Mouse (Mus musculus): ENCODE results near the gene Adam12.

The Adam12 gene

DNA sequence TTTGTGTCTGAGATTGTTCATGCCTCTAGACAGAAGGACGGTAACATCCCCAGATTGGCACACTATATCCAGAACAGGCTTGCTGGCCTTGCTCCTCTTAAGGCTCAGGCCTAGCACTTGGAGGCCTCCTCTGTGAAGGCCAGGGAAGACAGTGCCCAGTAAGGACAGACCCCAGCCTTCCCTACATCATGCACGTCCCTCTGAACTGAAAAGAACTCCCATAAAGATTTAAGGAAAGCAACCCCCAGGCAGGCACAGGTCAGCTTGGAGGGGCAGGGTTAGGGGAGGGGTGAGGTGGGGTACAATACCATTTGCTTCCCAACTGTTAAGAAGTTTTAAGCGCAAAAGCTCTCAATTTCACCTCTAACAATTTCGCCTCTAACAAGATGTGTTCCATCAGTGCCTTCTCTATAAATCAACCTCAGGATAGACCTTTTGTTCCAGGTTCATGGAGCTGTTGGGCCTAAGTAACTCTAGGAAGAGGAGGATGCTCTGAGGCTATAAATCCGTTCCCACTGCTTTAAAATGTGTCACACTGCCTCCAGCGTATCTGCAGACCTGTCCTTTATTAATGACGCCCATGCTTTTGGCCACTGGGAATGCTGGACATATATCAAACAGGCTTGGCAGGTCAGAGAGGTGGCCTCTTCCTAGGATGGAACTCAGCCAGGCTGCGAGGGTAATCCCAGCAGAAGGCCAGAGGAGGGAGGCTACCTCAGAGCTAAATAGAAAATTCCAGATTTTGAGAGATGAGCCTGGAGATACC, 150.5 kb downstream of the Adam12 start:
- DNase-seq (ENCODE audit: extremely low spot score), result no peak

DNA sequence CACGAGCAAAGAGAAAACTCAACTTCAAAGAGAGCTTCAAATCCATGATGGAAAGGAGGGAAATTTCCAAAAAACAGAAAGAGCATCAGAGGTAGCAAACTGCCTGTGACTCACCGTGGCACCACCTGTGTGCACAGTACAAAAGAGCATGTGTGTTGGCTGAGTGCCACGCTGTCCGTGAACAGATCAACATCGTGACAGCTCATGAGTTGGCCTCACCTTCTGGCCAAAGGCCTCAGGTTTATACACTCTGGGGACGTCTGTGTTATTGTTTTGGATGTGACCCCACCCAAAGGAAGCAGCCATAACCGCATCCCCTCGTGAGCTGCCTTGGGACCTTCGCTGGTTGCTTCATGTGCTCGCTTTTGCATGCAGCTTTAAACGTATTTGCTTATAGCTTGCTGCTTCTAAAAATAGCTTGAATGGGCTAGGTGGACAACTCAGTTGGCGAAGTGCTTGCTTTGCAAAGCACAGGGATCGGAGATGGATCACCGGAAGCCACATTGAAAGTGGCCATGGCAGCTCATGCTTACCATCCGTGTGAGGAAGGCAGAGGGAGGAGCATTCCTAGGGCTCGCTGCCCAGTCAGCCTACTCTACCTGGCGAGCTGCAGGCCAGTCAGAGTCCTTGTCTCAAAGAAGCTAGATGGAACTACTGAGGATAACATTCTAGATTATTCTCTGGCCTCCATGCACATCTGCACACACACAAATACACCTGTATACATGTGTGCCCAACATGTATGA, 151.8 kb downstream of the Adam12 start:
- no peak for DNase-seq (ENCODE audit: extremely low spot score)

DNA sequence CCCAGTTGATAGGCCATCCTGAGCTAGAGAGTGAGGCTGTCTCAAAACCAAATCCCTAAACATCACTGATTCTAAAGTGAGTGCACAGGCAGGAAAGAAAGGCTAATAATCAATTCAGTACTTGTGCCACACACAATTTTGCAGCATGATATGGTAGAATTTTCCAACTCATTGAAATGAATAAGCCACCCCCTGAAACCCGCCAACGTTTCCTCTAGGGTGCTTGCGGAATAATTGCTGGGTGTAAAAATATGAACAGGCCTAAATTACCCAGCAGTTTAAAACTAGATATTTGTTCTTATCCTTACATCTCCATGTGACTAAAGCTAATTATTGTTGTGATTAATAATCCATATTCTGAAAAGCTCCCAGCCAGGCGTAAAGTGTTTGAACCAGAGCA, 154.3 kb downstream of the Adam12 start:
- DNase-seq (ENCODE audit: extremely low spot score), result no peak

DNA sequence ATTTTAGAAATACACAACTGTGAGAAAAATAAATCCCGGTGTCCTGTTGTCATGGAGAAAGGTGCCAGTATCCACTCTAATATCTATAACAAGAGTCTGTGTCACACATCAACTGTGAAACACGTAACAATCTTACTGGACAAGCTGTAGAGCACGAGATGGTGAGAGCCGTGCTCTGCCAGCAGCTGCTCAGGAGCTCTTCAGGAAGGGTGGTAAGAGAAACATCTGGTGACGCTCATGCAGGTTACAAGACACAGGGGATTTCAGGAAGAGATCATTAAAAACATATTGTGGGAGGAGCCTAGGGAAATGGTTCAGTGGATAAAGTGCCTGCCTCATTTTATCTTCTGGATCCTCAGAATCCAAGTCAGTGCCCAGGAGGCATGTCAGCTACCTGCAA, 158.9 kb downstream of the Adam12 start:
- DNase-seq (ENCODE audit: extremely low spot score), result no peak

DNA sequence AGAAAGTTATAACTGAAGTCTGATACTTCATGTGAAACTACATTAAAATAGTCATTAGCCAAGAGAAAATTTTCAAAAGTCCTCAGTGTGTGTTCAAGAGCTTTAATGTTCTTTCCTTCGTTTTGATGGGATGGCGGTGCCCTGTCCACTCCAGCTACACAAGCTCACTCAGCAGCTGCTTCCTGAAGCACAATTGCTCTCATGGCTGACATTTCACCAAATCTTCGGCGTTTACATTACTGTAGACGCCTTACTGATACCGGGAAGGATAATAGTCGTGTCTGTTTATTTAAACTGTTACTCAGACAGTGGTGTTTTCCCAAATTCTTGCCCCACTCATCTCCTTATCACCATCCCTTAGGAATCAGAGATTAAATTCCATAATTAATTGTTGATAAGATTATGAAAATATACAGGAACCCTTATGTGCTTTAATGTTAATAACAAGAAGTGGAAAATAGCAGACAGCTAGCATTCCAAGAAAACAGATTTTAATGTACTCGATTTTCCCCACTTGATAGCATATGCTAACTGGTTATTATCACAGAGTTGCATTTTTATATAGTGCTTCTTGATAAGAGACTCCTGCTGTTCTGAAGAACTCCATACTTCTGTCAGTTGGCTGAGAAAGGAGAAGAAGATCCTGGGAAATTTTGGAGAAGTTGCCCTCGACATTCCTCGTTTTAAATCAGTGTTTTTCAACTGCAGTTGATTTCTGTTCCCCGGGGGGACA, 160.6 kb downstream of the Adam12 start:
- no peak for DNase-seq (ENCODE audit: extremely low spot score)

DNA sequence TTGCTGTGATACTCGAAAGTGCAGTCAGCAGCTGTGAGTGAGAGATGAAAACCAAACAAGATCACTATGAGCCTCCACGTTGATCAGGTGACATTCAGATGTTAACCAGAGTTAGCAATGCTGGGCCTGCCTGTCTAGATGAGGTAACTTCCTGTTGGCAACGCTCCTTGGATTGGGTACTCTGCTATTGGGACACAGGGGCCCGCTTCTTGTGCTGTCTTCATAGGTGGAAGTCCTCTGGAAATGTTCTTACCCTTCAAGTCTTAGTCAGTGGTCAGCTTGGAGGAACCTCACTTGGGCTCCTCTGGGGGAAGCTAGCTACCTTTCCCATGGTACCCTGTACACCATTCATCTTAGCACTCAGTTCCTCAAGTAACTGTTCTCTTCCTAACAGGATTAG, 169.3 kb downstream of the Adam12 start:
- DNase-seq (ENCODE audit: extremely low spot score), result no peak

DNA sequence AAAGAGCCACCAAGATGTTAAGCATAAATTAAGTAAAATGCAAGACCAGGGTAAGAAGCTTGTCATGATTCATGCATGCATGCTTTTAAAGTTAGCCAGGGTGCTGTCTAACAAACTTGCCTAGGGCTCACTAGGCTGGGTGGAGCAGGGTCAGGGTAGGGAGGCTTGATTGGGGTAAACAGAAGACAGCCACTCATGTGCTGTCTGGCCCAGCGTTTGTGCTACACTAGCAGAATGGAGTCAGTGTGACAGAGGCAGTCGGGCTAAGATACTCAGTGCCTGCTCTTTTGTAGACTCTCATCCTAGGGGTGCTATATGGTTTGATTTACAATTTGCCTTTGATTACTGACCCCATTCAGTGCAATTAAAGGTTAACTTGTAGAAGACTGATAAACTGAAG, 179.5 kb downstream of the Adam12 start:
- no peak for DNase-seq (ENCODE audit: extremely low spot score)

DNA sequence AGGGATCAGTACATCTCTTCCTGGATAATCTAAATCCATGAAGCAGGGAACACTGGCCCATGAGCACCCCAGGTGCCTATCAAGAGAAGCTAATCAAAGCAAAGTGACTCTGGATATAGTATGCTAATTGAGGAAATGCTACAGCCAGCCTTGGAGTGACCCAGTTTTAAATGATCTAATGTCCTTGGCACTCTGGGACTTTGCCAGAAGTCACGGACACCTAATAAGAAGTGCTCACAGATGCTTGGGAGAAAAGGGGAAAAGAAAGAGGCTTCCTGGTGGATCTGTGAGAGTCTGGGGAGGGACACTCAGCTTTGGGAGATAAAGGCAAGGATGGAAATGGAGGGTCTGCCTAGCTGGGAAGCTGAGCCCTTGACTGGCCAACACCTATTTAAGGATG, 181.6 kb downstream of the Adam12 start:
- DNase-seq (ENCODE audit: extremely low spot score), result no peak

DNA sequence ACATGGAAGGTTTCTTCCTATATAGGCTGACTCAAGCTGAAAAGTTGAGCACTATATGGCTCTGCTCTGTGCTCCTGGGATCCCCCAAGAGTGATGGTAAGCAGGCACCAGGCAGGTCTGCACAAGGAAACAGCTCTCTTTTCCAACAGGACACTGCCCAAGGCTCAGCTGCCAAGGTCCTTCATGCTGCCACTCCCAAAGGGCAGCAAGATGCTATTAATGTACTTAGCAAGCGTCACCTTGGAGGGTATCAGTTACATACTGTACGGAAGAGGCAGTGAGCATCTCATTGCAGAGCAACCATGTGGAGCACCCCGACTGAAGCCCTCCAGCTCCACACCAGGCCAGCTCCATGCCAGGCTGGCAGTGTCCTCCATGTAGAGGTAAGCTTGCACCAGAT, 185.6 kb downstream of the Adam12 start:
- DNase-seq (ENCODE audit: extremely low spot score), result no peak

DNA sequence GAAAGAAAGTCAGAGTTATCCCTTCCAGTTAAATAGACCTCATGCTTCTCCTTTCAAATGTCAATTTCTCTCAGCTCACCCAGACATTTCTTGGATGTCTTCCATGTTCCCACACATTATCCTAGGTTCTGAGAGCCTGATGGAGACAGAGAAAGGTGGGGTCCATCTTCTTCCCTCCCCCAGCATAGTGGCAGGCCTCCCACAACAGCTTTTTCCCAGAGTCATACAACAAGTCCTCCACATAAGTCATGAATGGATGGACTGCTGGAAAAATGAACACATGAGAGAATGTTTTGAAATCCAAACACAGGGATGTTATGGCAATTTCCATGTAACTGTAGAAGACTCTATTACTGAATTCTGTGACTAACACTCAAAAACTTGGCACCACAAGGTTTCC, 188.4 kb downstream of the Adam12 start:
- no peak for DNase-seq (ENCODE audit: extremely low spot score)

DNA sequence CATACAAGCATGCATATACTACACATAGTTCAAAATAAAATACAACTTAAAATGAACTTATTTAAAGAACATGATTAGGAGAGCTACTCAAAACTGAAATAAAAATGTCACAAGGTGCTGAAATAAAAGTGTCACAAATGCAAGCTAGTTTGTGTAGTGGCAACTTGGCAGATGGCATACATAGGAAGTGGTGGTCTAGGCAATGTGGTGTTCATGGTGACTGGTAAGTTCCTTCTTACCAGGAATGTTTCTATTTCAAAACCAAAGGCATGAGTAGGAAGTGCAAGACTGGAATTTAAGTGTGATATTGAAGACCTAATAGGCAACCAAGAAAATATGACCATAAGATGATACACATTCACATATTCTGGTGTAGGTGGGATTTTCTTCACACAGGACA, 189.3 kb downstream of the Adam12 start:
- DNase-seq (ENCODE audit: extremely low spot score), result no peak

DNA sequence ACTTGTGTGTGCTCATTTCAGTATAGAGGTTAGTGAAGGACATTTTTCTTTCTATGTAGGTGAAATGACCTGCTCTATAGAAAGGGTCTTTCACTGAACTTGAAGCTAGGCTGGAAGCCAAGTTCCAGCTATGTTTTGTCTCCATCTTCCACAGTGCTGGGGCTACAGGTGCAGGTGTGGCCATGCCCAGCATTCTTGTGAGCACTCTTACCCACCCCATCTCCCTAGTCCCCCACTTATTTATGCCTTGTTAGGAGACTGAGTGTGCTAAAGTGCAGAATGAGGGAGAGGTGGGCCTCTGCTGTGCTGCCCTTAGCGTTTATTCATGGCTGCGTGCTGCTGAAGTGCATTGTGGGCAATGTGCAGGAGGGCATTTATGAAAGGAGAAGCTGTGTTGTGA, 198.0 kb downstream of the Adam12 start:
- DNase-seq (ENCODE audit: extremely low spot score), result no peak

DNA sequence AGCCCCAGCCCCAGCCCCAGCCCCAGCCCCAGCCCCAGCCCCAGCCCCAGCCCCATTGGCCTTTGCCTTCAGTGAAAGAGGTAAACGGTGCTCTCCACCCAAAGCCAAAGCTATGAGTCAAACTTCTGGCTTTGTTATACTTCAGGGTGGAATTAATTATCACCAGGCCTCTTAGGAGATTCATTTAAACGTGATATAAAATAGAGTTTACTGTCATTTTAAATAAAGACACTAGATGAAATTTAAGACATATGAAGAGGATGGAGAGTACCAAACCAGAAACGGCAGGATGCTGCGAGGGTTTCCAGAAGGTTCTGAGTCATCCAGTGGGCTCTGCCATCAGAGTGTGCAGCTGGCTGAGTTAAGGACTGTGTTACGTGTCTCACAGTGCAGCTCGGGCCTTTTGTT, 199.0 kb downstream of the Adam12 start:
- no peak for DNase-seq (ENCODE audit: extremely low spot score)

DNA sequence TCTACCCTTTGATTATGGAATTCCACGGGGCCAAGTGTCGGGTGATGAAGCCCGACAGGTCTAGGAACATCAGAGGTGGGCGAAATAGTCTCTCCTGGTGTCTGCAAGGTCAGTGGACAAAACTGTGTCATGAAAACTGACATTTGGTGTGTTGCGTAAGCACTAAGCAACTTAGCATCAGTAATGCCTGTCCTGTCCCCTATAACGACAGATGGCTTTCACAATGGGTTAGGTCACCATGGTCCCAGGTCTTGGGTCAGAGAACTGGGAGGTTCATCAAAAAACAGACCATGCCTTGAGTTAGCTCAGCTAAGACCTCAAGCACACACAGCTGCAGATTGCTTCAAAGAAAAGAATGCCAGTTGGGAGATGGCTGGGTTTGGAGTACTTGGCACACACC, 200.2 kb downstream of the Adam12 start:
- DNase-seq (ENCODE audit: extremely low spot score), result no peak

DNA sequence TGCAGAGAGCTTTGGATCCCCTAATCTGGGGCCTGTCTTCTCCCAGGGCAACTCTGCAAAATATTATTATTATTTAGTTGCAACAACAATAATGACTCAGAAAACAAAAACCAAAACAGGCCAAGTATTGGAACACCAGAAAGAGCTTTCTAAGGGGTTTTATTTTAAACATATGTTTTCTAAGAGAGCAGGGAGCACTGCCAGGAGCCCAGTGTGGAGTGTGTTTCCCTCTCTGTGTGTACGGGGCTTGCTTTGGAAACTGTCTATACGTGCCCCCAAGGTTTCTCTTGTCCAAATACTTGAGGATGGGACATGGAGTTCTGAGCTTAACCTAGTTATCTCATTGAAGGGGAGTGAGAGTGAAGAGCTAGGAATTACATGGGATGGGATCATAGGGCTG, 200.7 kb downstream of the Adam12 start:
- DNase-seq (ENCODE audit: extremely low spot score), result no peak

DNA sequence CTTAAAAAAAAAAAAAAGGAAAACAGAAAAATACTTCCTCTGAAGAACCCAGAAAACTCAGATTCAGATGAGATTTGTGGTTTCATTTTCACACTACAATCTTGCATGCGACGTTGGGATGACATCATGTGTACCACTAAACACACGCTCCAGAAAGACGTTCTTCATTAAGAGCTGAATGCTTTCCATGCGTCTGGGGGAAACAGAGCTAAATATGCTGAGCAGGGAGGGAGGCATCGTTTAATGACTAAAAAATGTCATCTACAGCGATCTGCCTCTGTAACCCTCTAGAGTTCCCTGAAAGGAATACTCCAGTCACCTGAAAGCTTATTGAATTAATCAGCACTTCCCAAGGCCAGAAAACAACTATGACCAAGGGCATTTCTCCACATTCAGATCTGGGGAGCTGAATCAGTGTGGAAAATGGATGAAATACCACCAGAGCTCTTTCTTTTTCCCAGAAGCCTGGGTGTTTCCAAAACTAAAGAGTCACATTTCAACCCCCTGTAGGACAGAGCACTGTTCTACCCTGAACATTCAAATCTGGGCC, 203.6 kb downstream of the Adam12 start:
- no peak for DNase-seq (ENCODE audit: extremely low spot score)

DNA sequence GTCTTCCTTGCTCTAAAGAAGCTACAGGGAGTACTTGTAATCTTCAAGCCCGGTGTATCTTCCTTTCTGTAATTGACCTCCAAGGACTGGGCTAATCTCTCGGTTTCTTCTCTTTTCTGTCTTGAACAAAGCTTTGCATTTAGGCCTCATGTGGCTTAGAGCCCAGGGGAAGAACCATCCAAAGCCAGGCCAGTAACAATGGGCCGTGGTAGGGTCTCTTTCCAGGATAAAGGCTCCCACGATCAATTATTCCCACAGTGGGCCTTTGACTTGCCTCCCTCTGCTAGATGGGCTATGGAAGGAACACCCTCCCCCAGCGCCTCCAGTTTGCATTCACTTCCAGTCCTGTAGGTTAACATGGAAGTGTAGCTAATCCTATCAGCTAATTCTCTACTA, 204.9 kb downstream of the Adam12 start:
- no peak for DNase-seq (ENCODE audit: extremely low spot score)

DNA sequence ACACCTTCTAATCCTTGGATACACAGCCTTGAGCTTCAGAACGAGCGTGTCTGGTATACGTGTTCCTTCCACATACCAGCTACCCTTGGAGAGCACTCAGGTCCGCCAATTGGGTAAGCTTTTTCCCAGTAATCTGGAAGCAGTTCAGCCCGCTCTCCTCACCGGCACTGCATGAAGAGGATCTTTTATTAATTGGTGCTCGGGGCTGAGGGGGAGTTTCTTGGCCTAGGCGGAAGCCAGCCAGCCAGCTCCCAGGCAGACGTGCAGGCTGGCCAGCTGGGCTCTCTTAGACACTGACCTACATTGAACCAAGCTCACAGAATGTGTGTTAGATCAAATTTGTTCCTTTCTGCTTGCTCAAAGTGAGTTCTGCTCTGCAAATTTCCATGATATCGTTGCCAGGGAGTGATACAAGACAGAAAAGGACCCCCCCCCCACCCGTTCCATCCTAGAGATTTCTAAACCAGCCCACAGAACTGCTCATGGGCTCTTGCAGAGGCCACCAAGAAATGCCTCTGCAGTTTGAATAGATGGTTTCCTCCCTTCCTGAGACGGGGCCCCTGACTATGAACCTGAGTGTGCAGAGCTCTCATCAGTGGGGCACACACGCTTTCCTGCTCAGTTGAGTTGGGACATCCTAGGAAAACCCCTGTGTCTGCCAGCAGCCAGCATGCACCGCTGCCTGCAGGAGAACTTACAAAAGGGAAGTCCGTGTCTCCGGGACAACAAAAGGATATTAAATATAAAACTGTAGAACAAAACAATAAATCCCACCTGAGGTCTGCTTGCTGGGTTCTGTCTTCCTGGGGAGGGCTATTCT, 205.5 kb downstream of the Adam12 start:
- no peak for DNase-seq (ENCODE audit: extremely low spot score)

DNA sequence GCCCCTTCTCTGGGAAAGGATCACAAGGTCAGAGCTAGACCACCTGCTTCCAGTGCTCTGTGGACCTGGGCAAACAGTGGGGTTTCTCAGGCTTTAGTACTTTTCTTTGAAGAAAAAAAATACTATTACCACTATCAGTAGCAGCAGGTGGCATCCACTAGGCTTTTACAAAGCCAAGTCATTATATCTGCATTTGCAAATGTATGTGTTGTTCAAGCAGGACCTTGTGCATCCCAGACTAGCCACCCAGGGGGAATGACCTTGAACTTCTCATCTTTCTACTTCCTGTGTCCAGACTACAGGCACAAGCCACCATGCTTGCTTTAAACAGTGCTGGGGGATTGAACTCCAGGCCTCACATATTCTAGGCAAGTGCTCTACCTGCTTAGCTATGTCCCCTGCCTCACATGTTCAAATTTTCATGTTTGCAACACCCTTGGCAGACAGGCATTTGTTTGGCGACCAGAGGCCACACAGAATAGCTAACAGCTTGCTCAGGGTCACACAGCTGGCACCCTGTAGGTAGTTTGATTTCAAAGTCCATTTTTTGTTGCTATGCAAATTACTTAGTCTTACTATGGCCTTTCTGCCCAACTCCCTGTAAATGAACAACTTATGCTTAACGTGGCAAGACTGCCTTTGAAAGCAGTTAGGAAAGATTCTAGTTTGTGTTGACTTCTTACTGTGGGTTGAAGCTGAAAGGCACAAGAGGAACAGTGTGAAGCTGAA, 209.6 kb downstream of the Adam12 start:
- DNase-seq (ENCODE audit: extremely low spot score), result no peak

DNA sequence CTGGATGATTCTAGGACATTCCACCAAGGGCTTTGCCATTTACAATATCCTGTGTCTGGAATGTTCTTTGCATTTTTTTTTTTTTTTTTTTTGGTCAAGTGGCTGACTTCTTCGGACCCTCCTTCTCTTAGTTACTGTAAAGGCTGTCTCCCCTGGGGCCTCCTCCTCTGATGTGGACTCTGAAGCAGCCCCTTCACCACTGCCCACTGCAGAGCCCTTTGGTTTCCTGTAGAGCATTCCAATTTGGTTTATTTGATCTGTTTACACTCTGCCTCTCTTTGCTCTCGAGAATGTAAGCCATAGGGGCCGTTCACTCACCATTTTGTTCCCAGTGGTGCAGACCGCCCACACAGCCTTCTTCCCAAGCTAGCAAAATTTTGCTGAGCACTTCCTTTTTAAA, 216.7 kb downstream of the Adam12 start:
- no peak for DNase-seq (ENCODE audit: extremely low spot score)

DNA sequence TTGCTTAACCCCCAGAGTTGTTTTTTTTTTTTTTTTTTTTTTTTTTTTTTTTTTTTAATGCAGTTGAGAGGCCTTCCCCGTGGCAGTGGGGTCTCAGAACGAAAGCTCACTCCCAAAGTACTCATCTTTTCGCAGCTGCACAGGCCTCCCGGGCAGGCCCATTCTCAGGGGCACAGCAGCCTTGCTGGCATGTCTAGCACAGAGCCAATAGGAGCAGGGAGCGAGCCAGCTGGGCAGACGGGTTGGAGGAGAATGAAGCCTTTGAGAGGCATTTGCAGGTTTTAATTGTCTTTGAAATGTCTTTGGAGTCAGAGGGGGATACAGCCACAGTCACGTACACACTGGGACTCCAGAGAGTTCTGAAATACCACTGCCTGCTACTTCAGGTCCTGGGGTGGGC, 217.2 kb downstream of the Adam12 start:
- no peak for DNase-seq (ENCODE audit: extremely low spot score)
